Mouse (Mus musculus): ENCODE data around the gene Macrod2. TPM values are rescaled to one million over a fixed set of nuclear protein-coding genes. Genes with fewer than 3 reads are reported as not detected.
"Not testable (repeated sequence)": the region's sequence is repeated elsewhere in the genome, so short reads cannot be mapped to it uniquely, and the experiment has no call there.

The Macrod2 gene
- polyA plus RNA-seq, 1 experiment = not detected

DNA sequence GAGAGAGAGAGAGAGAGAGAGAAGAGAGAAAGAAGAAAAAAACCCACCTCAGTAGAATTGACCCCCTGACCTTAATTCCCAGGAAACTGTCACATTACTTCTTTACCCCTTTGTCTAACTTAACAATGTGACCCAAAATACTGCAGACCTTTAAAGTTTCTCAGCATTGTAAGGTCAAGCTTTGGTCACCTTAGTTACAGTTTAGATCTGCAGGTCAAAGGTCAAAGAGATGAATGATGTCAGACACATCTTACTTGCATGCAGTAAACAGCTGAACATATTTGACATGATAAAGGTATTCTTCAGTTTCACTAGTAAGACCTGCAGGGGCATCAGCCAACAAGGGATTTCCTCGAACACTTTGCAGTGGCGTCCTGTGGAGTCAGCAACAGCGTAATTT lies 309.0 kb downstream of the Macrod2 start:
- H3K27ac ChIP-seq (ENCODE audit: insufficient read depth, low read depth, low read length) = no peak overlapping the region
- TF ChIP-seq CTCF (IDR thresholded peaks at IDR 0.05; ENCODE audit: insufficient read depth, low read depth, low read length) (no peak), POLR2A (IDR thresholded peaks at IDR 0.05; ENCODE audit: insufficient read depth, low read depth, low read length) (no peak)
- WGBS = 75% methylated on average over 3 of the region's 3 CpGs
- no peaks in the 10 kb centered on the region for H3K4me1 ChIP-seq (ENCODE audit: control insufficient read depth, insufficient read depth, low read length)
- H3K4me3 ChIP-seq (ENCODE audit: insufficient read depth, low read depth, low read length) = no peak overlapping the region

DNA sequence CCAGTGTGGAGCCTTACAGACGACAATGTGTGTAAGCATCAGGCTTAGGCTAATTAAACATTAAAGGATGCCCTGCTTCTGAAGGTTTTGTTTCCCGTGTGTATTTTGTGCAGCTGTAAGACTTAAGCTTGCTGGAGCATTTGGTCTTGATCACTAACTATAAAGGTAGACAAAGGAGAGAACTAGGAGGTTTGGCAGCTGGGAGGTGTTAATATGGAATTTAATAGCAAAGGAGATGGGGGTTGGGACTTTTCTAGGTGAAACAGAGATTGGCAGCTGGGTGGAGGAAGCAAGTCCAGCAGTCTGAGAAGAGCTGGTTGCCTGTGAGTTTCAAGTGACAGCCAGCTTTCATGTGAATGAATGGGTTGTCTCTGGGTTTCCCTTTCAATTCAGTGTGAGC lies 310.2 kb downstream of the Macrod2 start:
- no peak for TF ChIP-seq POLR2A (IDR thresholded peaks at IDR 0.05; ENCODE audit: insufficient read depth, low read depth, low read length)
- TF ChIP-seq CTCF (IDR thresholded peaks at IDR 0.05; ENCODE audit: insufficient read depth, low read depth, low read length) = no peak
- Histone ChIP-seq H3K4me1 (ENCODE audit: control insufficient read depth, insufficient read depth, low read length) (no peaks in the 10 kb centered on the region), H3K4me3 (ENCODE audit: insufficient read depth, low read depth, low read length) (no peak overlapping the region), H3K27ac (ENCODE audit: insufficient read depth, low read depth, low read length) (no peak overlapping the region)
- WGBS = 49% methylated on average over 2 of the region's 2 CpGs

DNA sequence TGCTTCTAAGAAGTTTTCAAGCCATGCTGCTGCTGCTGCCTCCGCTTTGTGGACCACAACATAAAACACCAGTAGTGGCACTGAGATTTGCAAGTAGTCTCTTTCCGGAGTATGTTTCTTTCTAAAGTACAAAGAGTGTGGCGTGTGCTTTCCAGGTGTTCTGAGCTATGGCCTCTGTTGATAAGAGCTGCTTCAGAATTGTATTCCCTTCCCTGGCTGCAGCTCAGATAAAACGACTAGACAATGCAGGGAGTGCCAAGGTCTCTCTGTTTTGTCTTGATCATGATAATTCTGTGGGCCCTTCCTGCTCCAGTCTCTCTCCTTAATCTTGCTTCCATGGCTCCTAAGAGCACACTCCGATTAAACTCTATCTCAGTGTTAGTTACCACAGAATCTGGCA lies 312.4 kb downstream of the Macrod2 start:
- Histone ChIP-seq H3K4me1 (ENCODE audit: control insufficient read depth, insufficient read depth, low read length) (no peaks in the 10 kb centered on the region), H3K27ac (ENCODE audit: insufficient read depth, low read depth, low read length) (no peak overlapping the region), H3K4me3 (ENCODE audit: insufficient read depth, low read depth, low read length) (no peak overlapping the region)
- WGBS = 86% methylated on average over 5 of the region's 5 CpGs
- no peak for TF ChIP-seq CTCF (IDR thresholded peaks at IDR 0.05; ENCODE audit: insufficient read depth, low read depth, low read length)
- no peak for TF ChIP-seq POLR2A (IDR thresholded peaks at IDR 0.05; ENCODE audit: insufficient read depth, low read depth, low read length)

DNA sequence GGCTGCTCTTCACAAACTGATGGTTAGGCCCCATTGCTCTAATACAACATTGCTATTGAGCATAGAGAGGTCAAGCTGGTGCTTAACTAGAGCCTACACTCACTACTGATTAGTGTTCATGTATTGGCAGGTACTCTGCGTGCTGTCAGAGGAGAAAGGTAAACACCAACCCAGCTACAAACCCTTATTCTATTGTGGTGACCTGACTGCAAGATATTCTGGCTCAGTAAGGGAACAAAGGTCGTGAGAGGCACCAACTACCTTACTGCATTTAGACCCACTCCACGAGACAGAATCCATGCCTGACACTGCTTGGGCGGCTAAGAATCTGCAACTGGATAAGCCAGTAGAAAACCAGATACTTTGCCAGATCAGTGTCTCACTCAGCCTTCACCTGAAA lies 320.7 kb downstream of the Macrod2 start:
- H3K4me1 ChIP-seq (ENCODE audit: control insufficient read depth, insufficient read depth, low read length) = no peaks in the 10 kb centered on the region
- WGBS = 90% methylated on average over 4 of the region's 4 CpGs
- TF ChIP-seq CTCF (IDR thresholded peaks at IDR 0.05; ENCODE audit: insufficient read depth, low read depth, low read length) (no peak), POLR2A (IDR thresholded peaks at IDR 0.05; ENCODE audit: insufficient read depth, low read depth, low read length) (no peak)
- H3K27ac ChIP-seq (ENCODE audit: insufficient read depth, low read depth, low read length) = no peak overlapping the region
- H3K4me3 ChIP-seq (ENCODE audit: insufficient read depth, low read depth, low read length) = no peak overlapping the region

DNA sequence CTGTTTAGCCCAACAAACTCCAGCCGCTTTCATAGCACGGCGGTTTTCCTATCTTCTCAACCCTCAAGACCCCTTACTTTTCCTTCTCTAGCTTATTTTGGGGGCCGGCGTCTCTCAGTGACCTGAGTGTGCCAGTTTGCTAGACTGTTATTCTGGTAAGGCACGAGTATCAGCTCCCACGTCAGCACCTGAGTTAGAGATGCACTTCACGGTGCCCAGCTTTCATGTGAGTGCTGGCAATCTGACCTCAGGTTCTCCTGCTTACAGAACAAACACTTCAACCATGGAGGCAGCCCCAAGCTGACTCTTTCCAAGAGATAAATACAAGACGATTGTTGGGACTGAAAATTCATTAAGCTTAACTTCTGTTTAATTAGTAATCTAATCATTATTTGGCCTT lies 322.3 kb downstream of the Macrod2 start:
- no peaks in the 10 kb centered on the region for H3K4me1 ChIP-seq (ENCODE audit: control insufficient read depth, insufficient read depth, low read length)
- H3K27ac ChIP-seq (ENCODE audit: insufficient read depth, low read depth, low read length) = no peak overlapping the region
- no peak overlapping the region for H3K4me3 ChIP-seq (ENCODE audit: insufficient read depth, low read depth, low read length)
- WGBS = 89% methylated on average over 9 of the region's 9 CpGs
- TF ChIP-seq POLR2A (IDR thresholded peaks at IDR 0.05; ENCODE audit: insufficient read depth, low read depth, low read length) (no peak), CTCF (IDR thresholded peaks at IDR 0.05; ENCODE audit: insufficient read depth, low read depth, low read length) (no peak)

DNA sequence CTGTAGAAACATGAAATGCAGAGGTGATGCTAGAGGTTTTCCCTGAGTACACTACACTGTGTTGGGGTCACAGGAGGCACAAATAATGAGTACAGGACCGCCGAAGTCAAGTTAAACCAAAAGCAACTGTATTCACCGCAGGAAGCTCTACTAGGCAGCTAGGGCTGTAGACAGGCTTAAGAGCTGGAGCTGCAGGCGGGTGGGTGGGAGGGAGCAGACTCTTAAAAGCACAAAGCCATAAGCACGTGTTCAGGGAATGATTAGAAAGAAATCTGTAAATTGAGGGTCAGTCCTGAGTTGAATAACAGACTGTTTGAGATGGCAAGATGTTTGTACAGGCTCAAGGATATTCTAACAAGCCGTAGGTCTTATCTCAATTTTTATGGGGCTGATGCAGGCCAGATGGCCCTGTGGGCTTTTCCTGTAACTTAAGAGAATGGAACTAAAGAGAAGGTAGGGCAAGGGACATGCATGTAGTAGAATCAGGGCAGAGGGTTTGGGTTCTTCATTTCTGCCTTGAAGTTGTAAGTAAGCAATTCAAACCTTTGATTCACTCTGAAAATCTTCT lies 337.6 kb downstream of the Macrod2 start:
- H3K4me3 ChIP-seq (ENCODE audit: insufficient read depth, low read depth, low read length) = no peak overlapping the region
- no peaks in the 10 kb centered on the region for H3K4me1 ChIP-seq (ENCODE audit: control insufficient read depth, insufficient read depth, low read length)
- 49% methylated on average over 6 of the region's 6 CpGs for WGBS
- TF ChIP-seq CTCF (IDR thresholded peaks at IDR 0.05; ENCODE audit: insufficient read depth, low read depth, low read length) (no peak), POLR2A (IDR thresholded peaks at IDR 0.05; ENCODE audit: insufficient read depth, low read depth, low read length) (no peak)
- H3K27ac ChIP-seq (ENCODE audit: insufficient read depth, low read depth, low read length) = no peak overlapping the region

DNA sequence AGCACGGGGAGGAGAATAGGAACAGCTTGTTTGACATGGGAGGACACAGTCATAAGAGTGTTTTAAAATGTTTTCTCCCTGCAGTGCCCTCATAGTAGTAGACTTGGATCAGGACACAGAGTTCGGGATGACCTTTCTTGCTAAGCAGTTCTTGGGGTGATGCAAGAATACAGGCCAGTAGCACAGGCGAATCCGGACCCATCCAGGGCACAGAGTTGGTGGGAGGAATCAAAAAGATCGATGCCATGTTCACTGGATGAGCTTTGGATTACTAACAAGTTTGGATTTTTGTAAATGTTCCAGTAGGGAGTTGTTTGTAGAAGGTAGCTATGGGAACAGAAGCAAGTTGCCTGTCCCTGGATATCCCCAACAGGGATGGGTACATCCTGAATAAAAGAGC lies 345.4 kb downstream of the Macrod2 start:
- Histone ChIP-seq H3K27ac (ENCODE audit: insufficient read depth, low read depth, low read length) (no peak overlapping the region), H3K4me3 (ENCODE audit: insufficient read depth, low read depth, low read length) (no peak overlapping the region), H3K4me1 (ENCODE audit: control insufficient read depth, insufficient read depth, low read length) (no peaks in the 10 kb centered on the region)
- 90% methylated on average over 5 of the region's 5 CpGs for WGBS
- no peak for TF ChIP-seq CTCF (IDR thresholded peaks at IDR 0.05; ENCODE audit: insufficient read depth, low read depth, low read length)
- no peak for TF ChIP-seq POLR2A (IDR thresholded peaks at IDR 0.05; ENCODE audit: insufficient read depth, low read depth, low read length)

DNA sequence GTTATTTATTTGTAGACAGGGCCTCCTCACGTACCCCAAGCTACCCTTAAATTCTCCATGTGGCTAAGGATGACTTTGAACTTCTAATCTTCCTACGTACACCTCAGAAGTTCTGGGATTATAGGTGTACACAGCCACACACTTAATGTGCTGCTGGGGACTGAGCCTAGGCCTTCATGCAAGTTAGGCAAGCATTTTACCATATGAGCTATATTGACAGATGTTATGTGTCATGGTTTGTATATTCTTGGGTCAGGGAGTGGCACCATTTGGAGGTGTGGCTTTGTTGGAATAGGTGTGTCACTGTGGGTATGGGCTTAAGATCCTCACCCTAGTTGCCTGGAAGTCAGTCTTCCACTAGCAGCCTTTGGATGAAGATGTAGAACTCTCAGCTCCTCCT lies 347.8 kb downstream of the Macrod2 start:
- not testable (repeated sequence) for H3K4me3 ChIP-seq (ENCODE audit: insufficient read depth, low read depth, low read length); H3K4me1 ChIP-seq (ENCODE audit: control insufficient read depth, insufficient read depth, low read length); H3K27ac ChIP-seq (ENCODE audit: insufficient read depth, low read depth, low read length)
- WGBS = 91% methylated on average over 2 of the region's 2 CpGs

DNA sequence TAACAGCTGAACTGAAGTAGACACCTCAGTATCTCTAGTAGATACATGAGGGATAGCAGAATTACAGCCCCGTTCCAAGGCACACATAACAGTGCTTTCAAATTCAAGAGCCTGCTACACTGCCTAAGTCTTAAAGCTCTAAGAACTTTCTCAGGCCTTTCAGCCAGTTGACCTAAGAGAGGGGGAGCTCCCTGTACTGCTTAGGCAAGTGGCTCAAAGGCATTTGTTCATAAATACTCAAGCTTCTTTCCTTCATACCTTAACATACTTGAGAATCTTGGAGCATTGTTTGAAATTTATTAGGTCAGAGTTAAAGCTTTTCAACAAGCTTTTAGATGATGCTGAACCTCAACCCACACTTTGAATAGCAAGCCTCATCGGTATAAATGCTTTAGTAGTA lies 363.8 kb downstream of the Macrod2 start:
- TF ChIP-seq CTCF (IDR thresholded peaks at IDR 0.05; ENCODE audit: insufficient read depth, low read depth, low read length) = no peak
- no peak for TF ChIP-seq POLR2A (IDR thresholded peaks at IDR 0.05; ENCODE audit: insufficient read depth, low read depth, low read length)
- WGBS = 95% methylated on average over 2 of the region's 2 CpGs
- H3K4me3 ChIP-seq (ENCODE audit: insufficient read depth, low read depth, low read length) = no peak overlapping the region
- H3K4me1 ChIP-seq (ENCODE audit: control insufficient read depth, insufficient read depth, low read length) = no peaks in the 10 kb centered on the region
- H3K27ac ChIP-seq (ENCODE audit: insufficient read depth, low read depth, low read length) = no peak overlapping the region

DNA sequence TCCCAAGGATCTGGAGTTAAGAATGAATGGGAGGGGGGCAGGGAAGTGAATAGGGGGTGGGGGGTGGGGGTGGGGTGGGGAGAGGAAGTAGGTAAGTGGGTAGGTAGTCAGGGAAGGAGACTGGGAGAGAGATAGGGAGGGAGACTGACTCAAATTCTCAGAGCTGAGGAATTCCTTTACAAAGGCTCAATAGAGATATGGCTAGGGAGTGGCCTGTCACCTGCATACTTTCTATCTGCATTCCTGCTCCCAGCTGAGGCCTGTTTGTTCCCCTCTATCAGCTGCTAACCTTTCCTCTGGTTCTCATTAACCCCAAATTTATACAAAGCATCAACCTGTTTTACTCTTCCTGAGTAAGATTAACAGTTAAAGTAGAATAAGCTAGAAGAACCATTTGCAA lies 364.6 kb downstream of the Macrod2 start:
- no peak for TF ChIP-seq POLR2A (IDR thresholded peaks at IDR 0.05; ENCODE audit: insufficient read depth, low read depth, low read length)
- TF ChIP-seq CTCF (IDR thresholded peaks at IDR 0.05; ENCODE audit: insufficient read depth, low read depth, low read length) = no peak
- no peak overlapping the region for H3K4me3 ChIP-seq (ENCODE audit: insufficient read depth, low read depth, low read length)

More for the DNA sequence above, 364.6 kb downstream of the Macrod2 start:
- no peaks in the 10 kb centered on the region for H3K4me1 ChIP-seq (ENCODE audit: control insufficient read depth, insufficient read depth, low read length)
- no peak overlapping the region for H3K27ac ChIP-seq (ENCODE audit: insufficient read depth, low read depth, low read length)
